Mouse (Mus musculus): ENCODE results near the gene Slc27a2. TPM values are rescaled to one million over a fixed set of nuclear protein-coding genes. Genes with fewer than 3 reads are reported as not detected.

Slc27a2 gene
- total and polyA plus RNA-seq, 2 experiments from 2014 or later, result 8.2 to 9.8 TPM

- DNase-seq (ENCODE audit: low spot score), result no peak
- no peaks in the 10 kb centered on the region for H3K9me3 ChIP-seq (ENCODE audit: low read length)
- H3K27me3 ChIP-seq (ENCODE audit: insufficient read depth, low read length), result no peaks in the 10 kb centered on the region
- H3K9ac ChIP-seq (replicated peaks; ENCODE audit: low read length), result no peak overlapping the region
- H3K4me2 ChIP-seq (ENCODE audit: low read depth, low read length), result no peak overlapping the region
- 80% methylated on average over 12 of the region's 12 CpGs for WGBS
- no peak for ATAC-seq
- no peak overlapping the region for H3K27ac ChIP-seq
- no peak overlapping the region for H3K4me3 ChIP-seq (ENCODE audit: low read length)
- H3K4me1 ChIP-seq (ENCODE audit: insufficient read depth, low read length), result no peaks in the 10 kb centered on the region
- peaks cover 16% of the 10 kb centered on the region for H3K36me3 ChIP-seq (ENCODE audit: insufficient read depth, low read length)
- no peak for TF ChIP-seq CTCF (IDR thresholded peaks at IDR 0.05; ENCODE audit: low read depth)
Measured at GRCm38 (mm10) chr2:126635939-126636823, 84.0 kb downstream of the Slc27a2 start.

Other genes starting within 250 kb of the Slc27a2 start
- gene Atp8b4, start 51.7 kb upstream of the Slc27a2 start, total RNA-seq (2014; rRNA removed), result 0.10 and 0.18 TPM in 2 replicates
- 0.05 TPM in 1 of 2 replicates, not detected in the other for gene Atp8b4, start 51.7 kb upstream of the Slc27a2 start, polyA plus RNA-seq (2015; fragmentation: Nextera tagmentation; extraction: Ambion mirVana)
- 0.86 and 1.2 TPM in 2 replicates for gene Hdc, start 66.9 kb downstream of the Slc27a2 start, total RNA-seq (2014; rRNA removed)
- gene Hdc, start 66.9 kb downstream of the Slc27a2 start, polyA plus RNA-seq (2015; fragmentation: Nextera tagmentation; extraction: Ambion mirVana), result 2.3 TPM in 2 replicates
- gene Gabpb1, start 123.9 kb downstream of the Slc27a2 start, total RNA-seq (2014; rRNA removed), result 15.2 and 16.9 TPM in 2 replicates
- 25.2 and 27.0 TPM in 2 replicates for gene Gabpb1, start 123.9 kb downstream of the Slc27a2 start, polyA plus RNA-seq (2015; fragmentation: Nextera tagmentation; extraction: Ambion mirVana)
- 15.6 and 20.3 TPM in 2 replicates for gene Usp8, start 154.9 kb downstream of the Slc27a2 start, total RNA-seq (2014; rRNA removed)
- gene Usp8, start 154.9 kb downstream of the Slc27a2 start, polyA plus RNA-seq (2015; fragmentation: Nextera tagmentation; extraction: Ambion mirVana), result 20.9 and 22.3 TPM in 2 replicates
- gene Usp50, start 231.1 kb downstream of the Slc27a2 start, total RNA-seq (2014; rRNA removed), result 0.10 and 0.47 TPM in 2 replicates
- 2.1 TPM in 2 replicates for gene Usp50, start 231.1 kb downstream of the Slc27a2 start, polyA plus RNA-seq (2015; fragmentation: Nextera tagmentation; extraction: Ambion mirVana)

All from hindbrain, postnatal 0 days (tissue).